Mouse (Mus musculus) splenic B cell, adult 2 months (primary cell): ENCODE data around the gene Mcm7.
A peak's percentile ranks its signal among the peaks of the same experiment; 100 is the strongest.

Source experiments
- DNase-seq: peaks from one replicate; pipeline ENCODE4 v3.0.0-alpha.2; 2011; ENCODE audit warnings: low read depth, low spot score
- H3K27me3 ChIP-seq: 2 replicates; pipeline ENCODE4 v1.6.1; 2012; ENCODE audit warnings: mild to moderate bottlenecking, low read length, moderate library complexity, mixed read lengths; ENCODE audit not compliant: control insufficient read depth, poor library complexity, insufficient read depth, severe bottlenecking
- H3K36me3 ChIP-seq: 2 replicates; pipeline ENCODE4 v1.6.1; 2012; ENCODE audit warnings: mild to moderate bottlenecking, low read length, moderate library complexity, mixed read lengths; ENCODE audit not compliant: control insufficient read depth, poor library complexity, insufficient read depth, severe bottlenecking

The Mcm7 gene

GRCm38 (mm10) chr5:138117199-138118015 lies 54.8 kb downstream of the Mcm7 start:
- Histone ChIP-seq H3K36me3 (no peaks in the 10 kb centered on the region; the same call in 1 of the 2 replicates), H3K27me3 (no peaks in the 10 kb centered on the region)
- DNase-seq = peak; percentile 33

DNA sequence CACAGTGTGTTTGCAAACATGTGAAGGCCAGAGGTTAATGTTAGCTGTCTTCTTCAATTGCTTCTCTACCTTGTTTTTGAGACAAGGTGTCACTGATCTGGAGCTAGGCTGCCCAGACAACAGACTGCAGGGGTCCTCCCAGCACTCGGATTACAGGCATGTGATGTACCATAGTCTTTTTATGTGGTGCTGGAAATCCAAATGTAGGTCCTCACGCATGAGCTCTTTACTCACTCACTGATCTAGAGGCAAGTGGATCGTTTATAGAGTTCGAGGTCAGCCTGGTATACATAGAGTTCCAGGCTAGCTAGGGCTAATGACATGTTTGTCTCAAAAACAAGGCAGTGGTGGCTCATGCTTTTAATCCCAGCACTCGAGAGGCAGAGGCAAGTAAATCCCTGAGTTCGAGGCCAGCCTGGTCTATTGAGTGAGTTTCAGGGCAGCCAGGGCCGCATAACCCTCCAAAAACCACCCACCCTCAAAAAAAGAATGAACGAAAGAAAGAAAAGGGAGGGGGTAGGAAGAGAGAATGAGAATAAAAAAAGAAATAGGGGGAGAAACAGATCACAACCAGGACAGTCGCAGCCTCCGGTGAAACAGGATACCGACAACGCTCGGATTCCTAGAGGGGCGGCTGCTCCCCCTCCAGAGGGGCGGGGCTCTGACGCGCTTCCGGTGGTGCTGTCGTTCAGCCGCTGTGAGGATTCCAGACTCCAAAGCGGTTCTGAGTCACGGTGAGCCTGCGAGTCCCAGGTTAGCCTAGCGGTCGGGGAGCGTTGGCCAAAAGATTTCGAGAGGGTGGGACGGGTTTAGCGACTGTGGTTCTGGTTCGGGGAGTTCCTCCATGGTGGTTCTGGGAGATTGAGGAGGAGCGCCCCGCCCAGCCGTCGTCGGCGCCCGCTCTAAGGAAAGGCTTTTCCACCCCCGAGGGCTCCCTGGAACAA lies 55.7 kb downstream of the Mcm7 start, which contains the start of gene Zscan21:
Gene Zscan21, plus strand, starts transcription at position 649 of the 944 bp plus-strand sequence.
- Histone ChIP-seq H3K36me3 (no peaks in the 10 kb centered on the region; the same call in 1 of the 2 replicates), H3K27me3 (no peaks in the 10 kb centered on the region)
- DNase-seq = peak; percentile 86
